8 mouse cellular contexts compared by ENCODE assay signal in genomic region chrX:51397457-51397856, GRCm38 (mm10).
DNase-seq lines count a peak whose midpoint lies in the region; ATAC-seq and TF ChIP-seq lines count a peak whose summit lies in the region.

No protein-coding gene starts in this region.

- H3K36me3 ChIP-seq in intestine, postnatal 0 days (ENCODE audit: control insufficient read depth, insufficient read depth) = no peaks in the 10 kb centered on the region

- H3K4me1 ChIP-seq in intestine, postnatal 0 days (replicated peaks; ENCODE audit: control insufficient read depth, insufficient read depth, low read length) = no peaks in the 10 kb centered on the region

- H3K27ac ChIP-seq in intestine, postnatal 0 days (ENCODE audit: low read depth, low read length) = no peak overlapping the region

- H3K9ac ChIP-seq in intestine, postnatal 0 days (ENCODE audit: low read depth, low read length) = no peak overlapping the region

- H3K9me3 ChIP-seq in intestine, postnatal 0 days (ENCODE audit: control insufficient read depth) = no peaks in the 10 kb centered on the region

- H3K4me2 ChIP-seq in intestine, postnatal 0 days (replicated peaks; ENCODE audit: low read depth) = no peak overlapping the region

- ATAC-seq in cerebellum, adult (ENCODE audit: insufficient number of reproducible peaks, low FRiP score, low TSS enrichment) = peak; percentile 52; the same call in 1 of the 2 replicates
- no peak for ATAC-seq in intestine, postnatal 0 days
- ATAC-seq in inflammation-experienced regulatory T-cells, adult 6 months = no peak

- TF ChIP-seq CTCF in intestine, postnatal 0 days (IDR thresholded peaks at IDR 0.05; ENCODE audit: low read depth) = peak; percentile 68

- no peaks in the 10 kb centered on the region for H3K27me3 ChIP-seq in intestine, postnatal 0 days (replicated peaks; ENCODE audit: control insufficient read depth, insufficient read depth, low read length)

- DNase-seq in cerebellum, adult 11-12 months = no peak
- DNase-seq in layer of hippocampus, adult 9-11 months = peak; percentile 3
- no peak for DNase-seq in layer of hippocampus, postnatal 36 days
- DNase-seq in R1 (ENCODE audit: low read depth, low spot score) = peak; percentile 56
- no peak for DNase-seq in spleen, adult 18-20 months

- no peak overlapping the region for H3K4me3 ChIP-seq in intestine, postnatal 0 days (ENCODE audit: low read depth, low read length)

Comparison
In these comparisons a context has a peak if more than half of its experiments do, and no peak if none do; other contexts are left out.
1. DNase-seq: peak in layer of hippocampus, adult 9-11 months (single experiment) and R1 (single experiment); none in cerebellum, adult 11-12 months (single experiment), layer of hippocampus, postnatal 36 days (0 of 2) and spleen, adult 18-20 months (0 of 2).